Mouse (Mus musculus): Measurements from ENCODE around the gene Mcoln3.

GRCm38 (mm10) chr3:146149156-146150057 lies 32.2 kb downstream of the Mcoln3 start, which contains the start of gene Mcoln2:
- no peak for TF ChIP-seq CTCF (IDR thresholded peaks at IDR 0.05; ENCODE audit: control insufficient read depth, insufficient read depth, low read length)
- TF ChIP-seq POLR2A (IDR thresholded peaks at IDR 0.05; ENCODE audit: borderline replicate concordance, control insufficient read depth, low read depth, low read length) = 0 out of 2 replicates have a peak, but pooled peaks have one; percentile 33

Measured in bone marrow, adult 2 months (tissue).